Mouse (Mus musculus): ENCODE results near the gene Armc9.

Armc9 gene

DNA sequence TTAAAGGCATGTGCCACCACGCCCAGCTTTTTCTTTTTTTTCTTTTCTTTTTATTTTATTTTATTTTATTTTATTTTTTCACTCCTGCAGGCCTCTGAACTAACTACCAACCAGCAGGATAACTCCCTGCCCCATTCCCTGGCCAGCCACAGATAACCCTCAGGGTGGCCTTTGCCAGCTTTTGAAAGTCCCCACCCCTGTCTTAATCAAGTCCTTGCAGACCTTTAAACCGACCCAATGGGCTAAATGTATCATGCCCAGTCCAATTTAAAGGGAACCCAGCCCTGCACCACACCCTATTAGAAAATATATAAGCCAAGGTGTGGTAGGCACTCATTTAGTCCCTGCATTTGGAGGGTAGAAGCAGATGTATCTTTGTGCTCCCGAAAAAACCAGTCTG lies 157.7 kb downstream of the Armc9 start:
- no peak for DNase-seq (ENCODE audit: low read depth, low spot score)

DNA sequence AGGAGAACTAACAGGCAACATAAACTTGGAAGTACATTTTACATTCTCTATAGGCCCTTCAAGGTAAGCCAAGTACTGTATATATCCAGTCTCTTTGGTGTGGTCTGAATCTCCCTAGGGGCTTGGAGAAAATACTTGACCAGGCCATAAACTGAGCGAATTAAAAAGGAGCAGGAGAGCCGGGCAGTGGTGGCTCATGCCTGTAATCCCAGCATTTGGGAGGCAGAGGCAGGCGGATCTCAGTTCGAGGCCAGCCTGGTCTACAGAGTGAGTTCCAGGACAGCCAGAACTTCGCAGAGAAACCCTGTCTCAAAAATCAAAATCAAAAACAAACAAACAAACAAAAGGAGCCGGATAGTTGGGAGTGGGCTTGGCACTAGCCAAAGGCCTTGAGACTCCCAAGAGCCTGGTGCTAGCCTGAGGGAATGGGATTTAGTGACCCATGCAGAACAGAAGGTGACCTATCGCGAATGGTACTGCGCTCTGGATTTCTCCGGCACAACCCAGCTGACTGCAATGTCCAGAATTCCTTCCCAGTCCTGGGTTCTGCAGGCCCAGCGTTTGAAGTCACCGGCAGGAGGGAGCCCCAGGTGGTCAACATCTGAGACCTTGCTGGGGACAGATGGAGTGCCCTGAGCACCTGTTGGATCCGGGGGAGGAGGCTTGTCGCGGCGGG lies 158.7 kb downstream of the Armc9 start:
- no peak for DNase-seq (ENCODE audit: low read depth, low spot score)

DNA sequence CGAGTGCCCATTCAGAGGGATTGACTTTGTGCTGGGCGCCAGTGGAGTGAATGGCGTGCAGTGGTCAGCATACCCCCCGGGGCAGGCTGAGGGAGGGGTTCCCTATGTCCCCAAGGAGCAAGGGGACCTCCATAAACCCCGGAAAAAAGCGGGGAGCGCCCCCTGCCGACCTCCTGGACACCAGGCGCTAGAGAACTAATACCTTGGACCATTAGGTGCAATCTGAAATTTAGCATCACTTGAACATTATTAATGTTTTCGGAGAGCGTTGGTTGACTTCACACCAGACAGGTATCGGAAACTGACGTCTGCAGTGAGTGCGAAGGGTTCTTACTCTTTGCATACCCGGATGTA lies 159.2 kb downstream of the Armc9 start:
- peak; percentile 46 for DNase-seq (ENCODE audit: low read depth, low spot score)

DNA sequence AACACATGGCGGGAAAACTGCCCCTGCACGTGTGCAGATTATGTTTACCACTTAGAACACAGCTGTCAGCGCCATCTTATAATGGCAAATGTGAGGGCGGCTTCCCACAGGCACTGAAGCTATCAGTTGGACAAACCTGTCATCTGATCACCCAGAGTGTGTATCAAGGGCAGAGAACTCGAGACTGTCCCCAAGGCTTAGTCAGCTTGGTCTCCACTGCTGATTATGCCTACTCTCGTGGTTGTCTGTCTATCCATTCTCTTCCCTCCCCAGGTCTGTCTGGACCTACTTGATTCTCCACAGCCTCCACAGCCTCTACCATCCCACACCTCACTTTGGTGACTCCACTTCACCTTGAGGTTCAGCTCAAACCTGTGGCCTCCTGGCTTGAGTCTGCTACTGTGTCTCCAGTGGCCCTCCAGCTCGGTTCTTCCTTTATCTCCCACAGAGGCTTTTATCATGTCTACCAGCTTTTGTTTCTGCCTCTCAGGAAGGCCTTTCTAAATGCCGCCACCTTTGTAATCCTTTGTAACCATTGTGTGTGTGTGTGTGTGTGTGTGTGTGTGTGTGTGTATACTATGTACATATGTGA lies 166.3 kb downstream of the Armc9 start:
- DNase-seq (ENCODE audit: low read depth, low spot score): no peak

Data from ES-CJ7 (cell line).